In the genomic region with DNA sequence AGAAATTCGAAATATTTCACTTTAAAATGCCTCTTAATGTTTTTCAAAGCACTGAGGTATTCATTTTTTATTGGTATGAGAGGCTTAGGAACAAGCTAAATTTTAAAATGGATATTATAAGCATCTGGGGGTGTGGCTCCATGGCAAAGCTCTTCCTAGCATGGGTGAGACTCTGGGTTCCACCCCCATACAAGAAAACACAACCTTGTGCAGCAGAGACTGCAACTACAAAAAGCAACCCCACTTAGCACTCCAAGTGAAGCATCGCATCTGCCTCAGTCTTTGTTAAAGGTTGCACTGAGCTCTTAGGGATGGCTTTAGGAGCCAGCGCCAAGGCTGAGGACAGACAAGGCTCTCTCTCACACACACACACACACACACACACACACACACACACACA, we compare ENCODE assay signal across 23 mouse cellular contexts. TPM values are rescaled to one million over a fixed set of nuclear protein-coding genes. Genes with fewer than 3 reads are reported as not detected.
DNase-seq lines count a peak whose midpoint lies in the region; ATAC-seq and TF ChIP-seq lines count a peak whose summit lies in the region.
"Had no signal": no experiment of that assay in that cellular context is flagged by ENCODE, and none has a peak within 500 bp of the region (broad histone marks: within the 10 kb centered on the region; RNA-seq: fewer than 3 reads in every experiment).

No protein-coding gene starts in this region.

- DNase-seq in frontal cortex, postnatal 10 days (ENCODE audit: low spot score in 2 of 2): no peak
- peak; percentile 24 for DNase-seq in heart, adult 11 months
- no peak for DNase-seq in heart, postnatal 36 days
- DNase-seq in brain, adult 2 months (ENCODE audit: low read depth, low spot score): peak; percentile 58
- peak; percentile 4 for DNase-seq in stomach, postnatal 0 days (ENCODE audit: low spot score)
- DNase-seq in spleen, adult 18-20 months: no peak
- no peak for DNase-seq in spleen, adult 12 weeks (ENCODE audit: low spot score)
- DNase-seq: adrenal gland, adult 2 months; adrenal gland, adult 8-10 months; adrenal gland, postnatal 10 days; adrenal gland, postnatal 14 days; adrenal gland, postnatal 25 days; adrenal gland, postnatal 36 days; B cell, adult 2 months; cerebellum, adult 11 months; cerebellum, adult 11-12 months; cerebellum, adult 18-20 months had no signal

- no peak overlapping the region for H3K4me3 ChIP-seq in stomach, postnatal 0 days (ENCODE audit: low read depth, low read length)

- no peak overlapping the region for H3K9ac ChIP-seq in stomach, postnatal 0 days (ENCODE audit: low read length)

- peak; percentile 69; the same call in 1 of the 2 replicates for ATAC-seq in frontal cortex, adult (ENCODE audit: low TSS enrichment)
- no peak for ATAC-seq in stomach, postnatal 0 days (ENCODE audit: low FRiP score, low TSS enrichment)
- ATAC-seq: activated CD4-positive, CD25-positive, alpha-beta regulatory T cell, adult 4 months; CD4-positive, CD25-positive, alpha-beta regulatory T cell, adult 4 months; Patski had no signal

- H3K27me3 ChIP-seq in stomach, postnatal 0 days (ENCODE audit: control insufficient read depth, insufficient read depth, low read length): no peaks in the 10 kb centered on the region
- H3K27me3 ChIP-seq: CH12.LX, Patski had no signal

- H3K4me2 ChIP-seq in stomach, postnatal 0 days (replicated peaks; ENCODE audit: low read depth): no peak overlapping the region

- 75% methylated on average over 3 of the region's 3 CpGs for WGBS in stomach, postnatal 0 days

- TF ChIP-seq EP300 in stomach, postnatal 0 days (optimal IDR thresholded peaks at IDR 0.05): no peak

- H3K27ac ChIP-seq in stomach, postnatal 0 days (replicated peaks): no peak overlapping the region

- no peaks in the 10 kb centered on the region; the same call in 1 of the 2 replicates for H3K36me3 ChIP-seq in stomach, postnatal 0 days (ENCODE audit: control insufficient read depth, insufficient read depth, low read length)

- no peak for TF ChIP-seq CTCF in stomach, postnatal 0 days (IDR thresholded peaks at IDR 0.05; ENCODE audit: low read depth)

- H3K9me3 ChIP-seq in stomach, postnatal 0 days (ENCODE audit: control insufficient read depth, low read length): no peaks in the 10 kb centered on the region
- H3K9me3 ChIP-seq: G1E had no signal

- H3K4me1 ChIP-seq in stomach, postnatal 0 days (replicated peaks; ENCODE audit: control insufficient read depth, insufficient read depth): no peaks in the 10 kb centered on the region

- intact Hi-C loops in heart, postnatal 36 days (cut with DNase I): no loop called here

RNA-seq across cellular contexts. Expression of a gene that starts 13.8 kb away (rescaled TPM):
- 10 to 100 TPM; 21.5 to 23.9 TPM for total RNA-seq in heart, postnatal 36 days (2021)
- polyA plus RNA-seq in stomach, postnatal 0 days (2015; fragmentation: Nextera tagmentation; extraction: Ambion mirVana): 11.8 and 12.2 TPM in 2 replicates

RNA-seq across cellular contexts. Expression of a gene that starts 15.6 kb away (rescaled TPM):
- total RNA-seq in heart, postnatal 36 days (2021): 100 to 1,000 TPM; 175 to 183 TPM
- polyA plus RNA-seq in stomach, postnatal 0 days (2015; fragmentation: Nextera tagmentation; extraction: Ambion mirVana): 768 and 843 TPM in 2 replicates

RNA-seq across cellular contexts. Expression of a gene that starts 42.0 kb away (rescaled TPM):
- total RNA-seq in heart, postnatal 36 days (2021): 10 to 100 TPM in 1 of 2 experiments, 1 to 10 TPM in 1; 9.5 to 10.3 TPM
- polyA plus RNA-seq in stomach, postnatal 0 days (2015; fragmentation: Nextera tagmentation; extraction: Ambion mirVana): 9.2 and 9.4 TPM in 2 replicates

Comparison
In these comparisons a context has a peak if more than half of its experiments do, and no peak if none do; other contexts are left out.
1. DNase-seq: peak in heart, adult 11 months (single experiment), brain, adult 2 months (single experiment) and stomach, postnatal 0 days (single experiment); none in frontal cortex, postnatal 10 days (0 of 2), heart, postnatal 36 days (0 of 2), spleen, adult 18-20 months (0 of 2) and spleen, adult 12 weeks (single experiment).